Mouse (Mus musculus) C2C12 (cell line): ENCODE data around the gene Sppl3. TPM values are rescaled to one million over a fixed set of nuclear protein-coding genes. Genes with fewer than 3 reads are reported as not detected.

Source experiments
- H3K27me3 ChIP-seq: one replicate; pipeline ENCODE4 v1.6.1; 2011; ENCODE audit not compliant: control insufficient read depth, insufficient read depth, insufficient read length
- H3K36me3 ChIP-seq: one replicate; pipeline ENCODE4 v1.6.1; 2011; ENCODE audit not compliant: control insufficient read depth, insufficient read depth
- H3K4me3 ChIP-seq: one replicate; pipeline ENCODE4 v1.5.1; 2011; ENCODE audit warnings: mild to moderate bottlenecking, control low read depth; ENCODE audit not compliant: poor library complexity, insufficient read depth, severe bottlenecking
- H3K79me2 ChIP-seq: one replicate; pipeline ENCODE4 v1.6.1; 2011; ENCODE audit not compliant: control insufficient read depth, insufficient read depth
- H3K79me3 ChIP-seq: one replicate; pipeline ENCODE4 v1.6.1; 2011; ENCODE audit warnings: low read depth, control low read depth
- H3ac ChIP-seq: one replicate; pipeline ENCODE3; 2011; ENCODE audit warnings: low read depth; ENCODE audit not compliant: control insufficient read depth, insufficient read length
- CEBPB ChIP-seq: IDR thresholded peaks from one replicate; pipeline ENCODE4 v1.6.1; 2011; ENCODE audit warnings: low read depth, mild to moderate bottlenecking, control low read depth, moderate library complexity
- CTCF ChIP-seq: IDR thresholded peaks from one replicate; pipeline ENCODE4 v1.5.1; 2011; ENCODE audit not compliant: control insufficient read depth, insufficient read depth, insufficient read length
- FOSL1 ChIP-seq: IDR thresholded peaks from one replicate; pipeline ENCODE4 v1.8.0; 2011; ENCODE audit warnings: mild to moderate bottlenecking, low read length; ENCODE audit not compliant: poor library complexity, insufficient read depth, severe bottlenecking
- MAX ChIP-seq: IDR thresholded peaks from one replicate; pipeline ENCODE4 v1.6.1; 2011; ENCODE audit warnings: mild to moderate bottlenecking, control low read depth
- MYOD1 ChIP-seq: IDR thresholded peaks from one replicate; pipeline ENCODE4 v1.6.1; 2011; ENCODE audit warnings: low read depth; ENCODE audit not compliant: control insufficient read depth, insufficient read length
- MYOG ChIP-seq: IDR thresholded peaks from one replicate; pipeline ENCODE4 v1.6.1; 2011; ENCODE audit not compliant: control insufficient read depth, insufficient read length; ENCODE audit errors: extremely low read depth
- USF1 ChIP-seq: IDR thresholded peaks from one replicate; pipeline ENCODE4 v1.6.1; 2011; ENCODE audit warnings: low read depth, mild to moderate bottlenecking, control low read depth, moderate library complexity
- polyA plus RNA-seq: library from polyadenylated mRNA; unstranded; fragments of >200 nt; fragmentation: generic; extraction: Trizol; gene quantifications from one replicate; pipeline ENCODE4 v1.2.1, GENCODE M21; 2012; ENCODE audit warnings: missing spikeins

Sppl3 gene
- polyA plus RNA-seq, 1 experiment = 24.5 TPM

- Histone ChIP-seq H3ac (no peak overlapping the region), H3K79me2 (peaks cover 68% of the 10 kb centered on the region), H3K36me3 (peaks cover 8% of the 10 kb centered on the region), H3K27me3 (no peaks in the 10 kb centered on the region), H3K4me3 (no peak overlapping the region), H3K79me3 (peaks cover 21% of the 10 kb centered on the region)
- no peak for TF ChIP-seq CTCF
- no peak for TF ChIP-seq FOSL1
- TF ChIP-seq MYOD1 = no peak
- TF ChIP-seq CEBPB = no peak
- TF ChIP-seq MAX = no peak
Measured at GRCm38 (mm10) chr5:115074749-115075148, 63.8 kb downstream of the Sppl3 start.

GRCm38 (mm10) chr5:115076144-115076901 is 65.4 kb downstream of the Sppl3 start:
- no peaks in the 10 kb centered on the region for H3K27me3 ChIP-seq
- H3K79me2 ChIP-seq = peaks cover 54% of the 10 kb centered on the region
- H3K4me3 ChIP-seq = no peak overlapping the region
- H3K79me3 ChIP-seq = peaks cover 11% of the 10 kb centered on the region
- H3K36me3 ChIP-seq = peaks cover 8% of the 10 kb centered on the region
- no peak for TF ChIP-seq FOSL1
- TF ChIP-seq CTCF = peak; percentile 62
- no peak overlapping the region for H3ac ChIP-seq

- Histone ChIP-seq H3ac (no peak overlapping the region), H3K4me3 (no peak overlapping the region), H3K27me3 (no peaks in the 10 kb centered on the region), H3K79me3 (no peaks in the 10 kb centered on the region), H3K36me3 (peaks cover 33% of the 10 kb centered on the region), H3K79me2 (peaks cover 23% of the 10 kb centered on the region)
- TF ChIP-seq CTCF (no peak), MYOD1 (no peak), MYOG (no peak), FOSL1 (no peak), MAX (no peak)
Measured at GRCm38 (mm10) chr5:115081636-115082035, 70.7 kb downstream of the Sppl3 start.

DNA sequence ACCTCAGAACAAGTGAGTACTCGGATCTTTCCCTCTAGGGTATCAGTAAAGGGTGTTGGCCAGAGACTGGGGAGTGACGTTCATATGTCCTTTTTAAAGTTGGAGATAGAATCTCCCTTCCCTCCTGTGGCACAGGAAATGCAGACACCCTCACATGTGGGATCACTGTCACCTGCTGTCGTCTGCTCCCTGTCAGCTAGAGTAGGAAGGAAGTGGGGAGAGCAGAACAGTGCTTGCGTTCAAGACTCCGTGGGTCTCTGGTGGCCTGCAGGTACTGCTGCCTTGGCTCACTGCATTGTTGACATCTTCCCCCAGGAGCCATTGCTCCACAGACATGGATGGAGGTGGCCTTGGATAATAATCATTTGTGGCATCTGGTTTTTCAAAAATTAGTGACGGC is 72.6 kb downstream of the Sppl3 start:
- H3K36me3 ChIP-seq = peaks cover 48% of the 10 kb centered on the region
- H3K79me3 ChIP-seq = no peaks in the 10 kb centered on the region
- TF ChIP-seq MAX (no peak), MYOG (no peak), FOSL1 (no peak)
- no peaks in the 10 kb centered on the region for H3K27me3 ChIP-seq
- H3K79me2 ChIP-seq = peaks cover 10% of the 10 kb centered on the region
- no peak overlapping the region for H3K4me3 ChIP-seq
- no peak overlapping the region for H3ac ChIP-seq

DNA sequence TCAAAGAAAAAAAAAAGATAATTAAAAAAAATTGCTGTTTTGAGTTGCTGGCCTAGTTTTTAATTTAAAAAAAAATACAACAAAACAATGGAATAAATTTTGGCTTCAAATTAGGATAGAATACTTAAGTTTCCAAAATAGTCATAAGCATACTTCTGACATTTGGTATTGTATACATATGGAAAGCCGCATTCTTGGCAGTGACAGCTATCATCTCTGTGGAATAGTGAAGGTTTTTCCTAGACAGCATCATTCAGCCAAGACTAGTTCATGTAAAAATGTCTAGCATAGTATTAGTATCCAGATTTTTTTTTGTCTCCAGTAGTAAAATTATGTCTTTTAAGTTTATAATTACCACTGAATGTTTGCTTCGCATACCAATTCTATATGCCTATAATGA is 74.7 kb downstream of the Sppl3 start:
- Histone ChIP-seq H3K4me3 (no peak overlapping the region), H3K27me3 (no peaks in the 10 kb centered on the region), H3K79me3 (no peaks in the 10 kb centered on the region), H3ac (no peak overlapping the region), H3K79me2 (peaks cover 5% of the 10 kb centered on the region), H3K36me3 (peaks cover 68% of the 10 kb centered on the region)
- TF ChIP-seq MAX (no peak), MYOG (no peak), CTCF (no peak), USF1 (no peak), CEBPB (no peak), FOSL1 (no peak), MYOD1 (no peak)

DNA sequence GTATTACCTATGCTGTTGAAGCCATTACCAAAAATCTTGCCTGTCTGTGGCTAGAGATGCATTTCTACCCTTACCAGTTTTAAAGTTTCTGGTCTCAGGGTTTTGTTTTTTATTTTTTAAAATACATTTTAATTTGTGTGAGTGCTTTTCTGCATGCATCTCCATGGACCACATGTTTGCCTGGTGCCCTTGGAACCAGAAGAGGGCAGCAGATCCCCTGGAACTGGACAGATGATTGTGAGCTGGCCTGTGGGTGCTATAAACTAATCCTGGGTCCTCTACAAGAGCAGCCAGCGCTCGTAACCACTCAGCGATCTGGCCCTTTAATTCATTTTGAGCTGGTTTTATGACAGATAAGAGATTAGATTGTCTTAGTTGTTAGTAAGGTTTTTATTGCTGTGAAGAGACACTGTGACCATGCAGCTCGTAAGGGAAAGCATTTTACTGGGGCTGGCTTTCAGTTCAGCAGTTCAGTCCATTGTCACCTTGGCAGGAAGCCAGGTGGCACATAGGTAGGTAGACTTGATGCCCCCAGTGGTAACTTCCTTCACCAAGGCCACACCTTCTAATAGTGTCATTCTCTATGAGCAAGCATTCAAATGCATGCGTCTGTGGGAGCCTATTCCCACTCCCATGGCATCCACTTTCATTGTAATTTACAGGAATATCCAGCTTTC is 78.8 kb downstream of the Sppl3 start:
- Histone ChIP-seq H3K36me3 (peaks cover 68% of the 10 kb centered on the region), H3ac (no peak overlapping the region), H3K27me3 (no peaks in the 10 kb centered on the region), H3K4me3 (no peak overlapping the region), H3K79me2 (peaks cover 16% of the 10 kb centered on the region), H3K79me3 (no peaks in the 10 kb centered on the region)
- TF ChIP-seq MYOG = no peak
